Mouse (Mus musculus) forebrain, embryonic 16.5 days (tissue): Measurements from ENCODE around the gene Ppp1r3f. TPM values are rescaled to one million over a fixed set of nuclear protein-coding genes. Genes with fewer than 3 reads are reported as not detected.
A peak's percentile ranks its signal among the peaks of the same experiment; 100 is the strongest.

Source experiments
- ATAC-seq: fragments of 200-750 bp; cut with Nextera tagmentation; 2 replicates; pipeline ENCODE4 v1.8.0; 2017; ENCODE audit warnings: mild to moderate bottlenecking, moderate library complexity
- H3K27ac ChIP-seq: fragments of 300-500 bp; sonication (generic); 2 replicates; pipeline ENCODE4 v1.5.1; 2014; ENCODE audit warnings: low read length, control low read depth
- H3K27me3 ChIP-seq: fragments of 300-500 bp; sonication (generic); replicated peaks from 2 replicates; pipeline ENCODE4 v1.6.1; 2014; ENCODE audit warnings: low read length; ENCODE audit not compliant: control insufficient read depth, insufficient read depth
- H3K36me3 ChIP-seq: fragments of 300-500 bp; sonication (generic); 2 replicates; pipeline ENCODE4 v1.6.1; 2014; ENCODE audit not compliant: control insufficient read depth, insufficient read depth
- H3K4me1 ChIP-seq: fragments of 300-500 bp; sonication (generic); replicated peaks from 2 replicates; pipeline ENCODE4 v1.6.1; 2014; ENCODE audit warnings: low read length; ENCODE audit not compliant: control insufficient read depth, insufficient read depth
- H3K4me2 ChIP-seq: fragments of 300-500 bp; sonication (generic); 2 replicates; pipeline ENCODE4 v1.6.1; 2014; ENCODE audit warnings: mild to moderate bottlenecking, low read length, control low read depth
- H3K4me3 ChIP-seq: fragments of 300-500 bp; sonication (generic); replicated peaks from 2 replicates; pipeline ENCODE4 v1.5.1; 2014; ENCODE audit warnings: mild to moderate bottlenecking, low read length, control low read depth
- H3K9ac ChIP-seq: fragments of 300-500 bp; sonication (generic); replicated peaks from 2 replicates; pipeline ENCODE4 v1.6.1; 2014; ENCODE audit warnings: low read depth, low read length, control low read depth
- H3K9me3 ChIP-seq: fragments of 300-500 bp; sonication (generic); 2 replicates; pipeline ENCODE4 v1.6.1; 2016; ENCODE audit warnings: low read length; ENCODE audit not compliant: control insufficient read depth
- WGBS: fragments of 180-500 bp; shearing (Covaris S2); extraction: QIAGEN DNeasy Blood & Tissue Kit; methylation state at CpG from one replicate; pipeline ENCODE4 v1.1.7; 2014; 5-methylcytosine and 5-hydroxymethylcytosine counted together
- polyA plus RNA-seq: library from polyadenylated mRNA; unstranded; fragments of >200 nt; fragmentation: Nextera tagmentation; extraction: Ambion mirVana; gene quantifications from 2 replicates; pipeline ENCODE4 v1.2.1, GENCODE M21; 2015

Ppp1r3f gene
- polyA plus RNA-seq, 1 experiment from 2014 or later, result 4.6 TPM

DNA sequence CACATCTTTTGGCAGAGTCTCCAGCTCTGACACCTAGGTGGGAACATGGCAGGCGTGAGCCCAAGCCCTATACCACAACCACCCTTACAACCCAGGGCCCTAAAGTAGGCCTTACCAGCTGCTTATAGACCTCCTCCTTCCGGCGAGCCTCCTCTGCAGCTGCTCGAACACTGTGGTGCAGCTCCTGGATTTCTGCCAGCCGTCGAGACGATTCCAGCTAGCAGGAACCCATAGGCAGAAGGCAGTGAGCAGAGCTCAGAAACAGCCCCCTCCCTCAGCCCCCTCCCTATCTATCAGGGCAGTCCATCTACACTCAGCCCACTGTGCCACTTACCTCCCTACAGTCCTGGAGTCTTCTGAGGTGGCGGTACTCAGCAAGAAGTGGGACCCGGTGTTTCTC, 21.3 kb upstream of the Ppp1r3f start:
- no peaks in the 10 kb centered on the region for H3K9me3 ChIP-seq
- 80% methylated on average over 9 of the region's 9 CpGs for WGBS
- H3K27ac ChIP-seq, result no peak overlapping the region
- H3K27me3 ChIP-seq, result no peaks in the 10 kb centered on the region
- no peaks in the 10 kb centered on the region; the same call in 1 of the 2 replicates for H3K36me3 ChIP-seq
- H3K9ac ChIP-seq, result no peak overlapping the region
- no peak overlapping the region for H3K4me2 ChIP-seq
- no peaks in the 10 kb centered on the region for H3K4me1 ChIP-seq
- no peak overlapping the region for H3K4me3 ChIP-seq
- 0 out of 2 replicates have a peak, but pooled peaks have one; percentile 33 for ATAC-seq

GRCm38 (mm10) chrX:7586356-7586755, 12.3 kb upstream of the Ppp1r3f start:
- 89% methylated on average over 4 of the region's 5 CpGs for WGBS
- Histone ChIP-seq H3K36me3 (no peaks in the 10 kb centered on the region; the same call in 1 of the 2 replicates), H3K27me3 (no peaks in the 10 kb centered on the region), H3K27ac (no peak overlapping the region), H3K9me3 (no peaks in the 10 kb centered on the region), H3K9ac (no peak overlapping the region), H3K4me3 (no peak overlapping the region), H3K4me2 (no peak overlapping the region), H3K4me1 (no peaks in the 10 kb centered on the region)
- no peak for ATAC-seq

DNA sequence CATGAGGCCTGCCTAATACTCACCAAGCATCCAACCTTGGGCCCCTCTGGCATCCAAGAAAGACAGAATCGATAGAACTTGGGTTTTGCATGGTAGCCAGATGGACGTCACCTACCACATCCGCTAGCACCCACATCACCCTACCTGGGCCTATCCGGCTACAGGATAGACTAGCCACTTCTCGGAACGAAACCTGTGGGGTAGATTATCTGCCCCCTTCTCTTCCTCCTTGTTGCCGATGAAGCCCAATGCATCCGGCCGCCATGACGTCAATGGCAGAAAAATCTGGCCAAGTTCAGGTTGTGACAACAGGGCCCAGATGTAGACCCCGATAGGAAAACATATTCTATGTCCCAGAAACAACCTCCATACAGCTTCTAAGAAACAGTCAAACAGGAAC, 9.8 kb upstream of the Ppp1r3f start:
- Histone ChIP-seq H3K9ac (no peak overlapping the region), H3K36me3 (no peaks in the 10 kb centered on the region), H3K4me2 (no peak overlapping the region), H3K4me1 (no peaks in the 10 kb centered on the region), H3K9me3 (no peaks in the 10 kb centered on the region), H3K27ac (no peak overlapping the region), H3K27me3 (no peaks in the 10 kb centered on the region), H3K4me3 (no peak overlapping the region)
- 98% methylated on average over 11 of the region's 11 CpGs for WGBS
- no peak for ATAC-seq

DNA sequence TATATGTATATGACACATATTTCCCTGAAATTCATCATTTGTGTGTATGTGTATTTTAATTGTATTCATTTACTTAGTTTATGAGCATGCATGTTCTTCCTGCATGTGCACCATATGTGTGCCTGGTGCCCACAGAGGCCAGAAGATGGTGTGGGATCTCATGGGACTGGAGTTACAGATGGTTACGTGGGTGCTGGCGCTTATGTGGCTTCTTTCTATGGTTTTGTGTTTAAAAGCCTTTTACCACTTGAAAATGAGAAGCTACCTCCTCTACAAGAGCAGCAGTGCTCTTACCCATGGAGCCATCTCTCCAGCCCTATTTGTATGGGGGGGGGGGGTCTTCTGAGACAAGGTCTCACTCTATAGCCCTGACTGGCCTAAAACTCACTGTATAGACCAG, 7.1 kb upstream of the Ppp1r3f start:
- Histone ChIP-seq H3K9ac (no peak overlapping the region), H3K4me1 (no peaks in the 10 kb centered on the region), H3K9me3 (no peaks in the 10 kb centered on the region), H3K4me3 (no peak overlapping the region), H3K36me3 (no peaks in the 10 kb centered on the region), H3K4me2 (no peak overlapping the region), H3K27ac (no peak overlapping the region), H3K27me3 (no peaks in the 10 kb centered on the region)
- no peak for ATAC-seq
- WGBS, result 84% methylated on average over 2 of the region's 2 CpGs

GRCm38 (mm10) chrX:7574885-7575231, 775 bp upstream of the Ppp1r3f start:
- Histone ChIP-seq H3K9me3 (no peaks in the 10 kb centered on the region), H3K4me1 (peaks cover 17% of the 10 kb centered on the region), H3K27ac (peak overlapping the region; percentile 89), H3K27me3 (no peaks in the 10 kb centered on the region), H3K36me3 (no peaks in the 10 kb centered on the region), H3K4me2 (peak overlapping the region; percentile 51), H3K9ac (peak overlapping the region; percentile 42; the same call in 1 of the 2 replicates), H3K4me3 (peak overlapping the region; percentile 57)
- peak; percentile 4 for ATAC-seq
- 32% methylated on average over 3 of the region's 6 CpGs for WGBS

- ATAC-seq, result peak; percentile 1; the same call in 1 of the 2 replicates
- H3K27me3 ChIP-seq, result no peaks in the 10 kb centered on the region
- 45% methylated on average over 46 of the region's 72 CpGs for WGBS
- H3K27ac ChIP-seq, result peak within 1 kb of the TSS; percentile 89
- peak within 1 kb of the TSS; percentile 57 for H3K4me3 ChIP-seq
- peak within 1 kb of the TSS; percentile 72 for H3K9ac ChIP-seq
- H3K36me3 ChIP-seq, result no peaks in the 10 kb centered on the region
- H3K4me2 ChIP-seq, result peak within 1 kb of the TSS; percentile 65
- H3K4me1 ChIP-seq, result peaks cover 17% of the 10 kb centered on the region
- no peaks in the 10 kb centered on the region for H3K9me3 ChIP-seq
These were observed 652 bp downstream of the Ppp1r3f start, which contains the start of gene Foxp3 for GRCm38 (mm10) chrX:7573176-7574086. Gene Foxp3 (plus strand): TSS chrX:7573644.

GRCm38 (mm10) chrX:7572466-7572865, 1.6 kb downstream of the Ppp1r3f start:
- Histone ChIP-seq H3K27ac (no peak overlapping the region), H3K4me2 (peak overlapping the region; percentile 65; the same call in 1 of the 2 replicates), H3K36me3 (no peaks in the 10 kb centered on the region), H3K27me3 (no peaks in the 10 kb centered on the region), H3K9me3 (no peaks in the 10 kb centered on the region), H3K9ac (no peak overlapping the region), H3K4me3 (no peak overlapping the region), H3K4me1 (peaks cover 17% of the 10 kb centered on the region)
- no peak for ATAC-seq
- WGBS, result 89% methylated on average over 10 of the region's 10 CpGs

DNA sequence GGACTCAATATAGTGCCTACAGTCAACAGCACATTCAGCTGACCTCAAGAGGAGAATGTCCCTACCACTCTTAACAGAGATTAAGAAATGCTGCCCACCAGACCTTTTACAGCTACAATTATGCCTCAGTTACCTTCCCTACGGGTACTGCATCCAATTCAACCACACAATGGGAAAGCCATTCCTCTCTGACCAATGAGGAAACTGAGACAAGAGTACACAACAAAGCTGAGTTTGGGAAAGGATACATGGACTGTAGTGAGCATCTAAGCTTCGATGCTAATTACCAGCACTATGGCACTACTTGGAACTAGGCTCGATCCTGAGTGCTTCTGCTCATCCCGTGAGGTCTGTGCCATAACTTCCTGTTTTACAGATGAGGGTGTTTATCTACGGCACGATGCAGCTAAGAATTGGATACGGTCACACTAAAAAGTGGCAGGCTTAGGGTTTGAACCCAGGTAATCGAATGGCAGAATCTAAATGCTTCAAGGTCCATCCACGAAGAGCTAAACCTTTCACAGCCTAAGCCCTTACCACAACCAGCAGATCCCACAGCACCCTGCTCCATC, 2.4 kb downstream of the Ppp1r3f start:
- Histone ChIP-seq H3K27me3 (no peaks in the 10 kb centered on the region), H3K27ac (no peak overlapping the region), H3K9me3 (no peaks in the 10 kb centered on the region), H3K4me3 (no peak overlapping the region), H3K36me3 (no peaks in the 10 kb centered on the region), H3K4me1 (peaks cover 17% of the 10 kb centered on the region), H3K9ac (no peak overlapping the region), H3K4me2 (no peak overlapping the region)
- no peak for ATAC-seq
- WGBS, result 93% methylated on average over 9 of the region's 9 CpGs

DNA sequence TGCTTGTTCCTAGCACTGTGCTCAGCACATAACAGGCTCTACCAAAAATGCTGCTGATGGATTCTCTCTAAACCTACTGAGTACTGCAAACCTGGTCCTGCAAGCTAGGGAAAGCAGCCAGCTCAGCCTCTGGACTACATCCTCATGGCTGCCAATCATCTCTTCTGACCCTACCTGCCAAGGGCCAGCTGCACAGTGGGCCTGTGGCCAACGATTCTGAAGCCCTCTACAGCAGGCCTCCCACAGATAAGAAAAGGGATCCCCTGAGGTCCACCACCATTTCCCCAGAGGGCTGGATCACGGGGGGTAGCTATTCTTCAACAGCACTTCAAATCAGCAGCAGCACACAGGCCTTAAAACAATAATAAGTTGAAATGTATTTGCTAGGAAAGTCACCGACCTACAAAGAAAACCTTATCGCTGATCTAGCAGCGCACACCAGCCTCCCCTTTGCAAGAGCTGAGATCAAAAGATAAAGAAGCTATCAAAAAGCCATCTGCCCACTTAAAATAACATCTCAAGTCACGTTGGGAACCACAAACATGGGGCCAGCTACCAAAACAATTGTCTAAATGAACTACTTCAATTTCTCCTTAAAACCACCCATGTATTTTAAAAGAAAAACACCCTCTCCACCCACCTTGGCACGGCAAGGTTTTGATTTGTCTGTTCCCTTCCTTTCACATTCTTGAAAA, 3.5 kb downstream of the Ppp1r3f start:
- 63% methylated on average over 7 of the region's 7 CpGs for WGBS
- ATAC-seq, result no peak

More for the DNA sequence above, 3.5 kb downstream of the Ppp1r3f start:
- Histone ChIP-seq H3K9ac (no peak overlapping the region), H3K4me3 (no peak overlapping the region), H3K27ac (no peak overlapping the region), H3K4me2 (no peak overlapping the region), H3K36me3 (no peaks in the 10 kb centered on the region), H3K9me3 (no peaks in the 10 kb centered on the region), H3K27me3 (no peaks in the 10 kb centered on the region), H3K4me1 (peaks cover 17% of the 10 kb centered on the region)
